Mouse (Mus musculus) stomach, embryonic 14.5 days (tissue): ENCODE measurements around the gene Itpr3. TPM values are rescaled to one million over a fixed set of nuclear protein-coding genes. Genes with fewer than 3 reads are reported as not detected.

ENCODE experiments used
- ATAC-seq: fragments of 200-750 bp; cut with Nextera tagmentation; 2 replicates; pipeline ENCODE4 v1.8.0; 2017; ENCODE audit warnings: low read depth, moderate TSS enrichment; ENCODE audit not compliant: insufficient number of reproducible peaks, insufficient read depth, low FRiP score
- H3K27ac ChIP-seq: fragments of 300-500 bp; sonication (generic); 2 replicates; pipeline ENCODE4 v1.5.1; 2014; ENCODE audit warnings: mild to moderate bottlenecking, low read length, moderate library complexity, mixed read lengths
- H3K27me3 ChIP-seq: fragments of 300-500 bp; sonication (generic); 2 replicates; pipeline ENCODE4 v1.6.1; 2014; ENCODE audit warnings: low read length, control low read depth, mixed read lengths; ENCODE audit not compliant: control insufficient read depth, insufficient read depth
- H3K36me3 ChIP-seq: fragments of 300-500 bp; sonication (generic); 2 replicates; pipeline ENCODE4 v1.6.1; 2014; ENCODE audit warnings: mild to moderate bottlenecking, control low read depth, low read length, moderate library complexity, mixed read lengths; ENCODE audit not compliant: control insufficient read depth, insufficient read depth
- H3K4me1 ChIP-seq: fragments of 300-500 bp; sonication (generic); 2 replicates; pipeline ENCODE4 v1.6.1; 2014; ENCODE audit warnings: low read length, control low read depth, mixed read lengths; ENCODE audit not compliant: control insufficient read depth, insufficient read depth
- H3K4me2 ChIP-seq: fragments of 300-500 bp; sonication (generic); replicated peaks from 2 replicates; pipeline ENCODE4 v1.6.1; 2014; ENCODE audit warnings: low read depth, low read length, control low read depth
- H3K4me3 ChIP-seq: fragments of 300-500 bp; sonication (generic); 2 replicates; pipeline ENCODE4 v1.5.1; 2014; ENCODE audit warnings: low read depth, low read length, control low read depth
- H3K9ac ChIP-seq: fragments of 300-500 bp; sonication (generic); replicated peaks from 2 replicates; pipeline ENCODE4 v1.6.1; 2014; ENCODE audit warnings: low read depth, mild to moderate bottlenecking, control low read depth, low read length, moderate library complexity, mixed read lengths
- H3K9me3 ChIP-seq: fragments of 300-500 bp; sonication (generic); 2 replicates; pipeline ENCODE4 v1.6.1; 2016; ENCODE audit warnings: low read depth, low read length, control low read depth; ENCODE audit not compliant: control insufficient read depth
- WGBS: fragments of 180-500 bp; shearing (Covaris S2); extraction: QIAGEN DNeasy Blood & Tissue Kit; methylation state at CpG from one replicate; pipeline ENCODE4 v1.1.7; 2014; 5-methylcytosine and 5-hydroxymethylcytosine counted together
- polyA plus RNA-seq: library from polyadenylated mRNA; unstranded; fragments of >200 nt; fragmentation: Nextera tagmentation; extraction: Ambion mirVana; gene quantifications from 2 replicates; pipeline ENCODE4 v1.2.1, GENCODE M21; 2014

Itpr3 gene
- polyA plus RNA-seq, 1 experiment from 2014 or later, result 11.5 TPM

DNA sequence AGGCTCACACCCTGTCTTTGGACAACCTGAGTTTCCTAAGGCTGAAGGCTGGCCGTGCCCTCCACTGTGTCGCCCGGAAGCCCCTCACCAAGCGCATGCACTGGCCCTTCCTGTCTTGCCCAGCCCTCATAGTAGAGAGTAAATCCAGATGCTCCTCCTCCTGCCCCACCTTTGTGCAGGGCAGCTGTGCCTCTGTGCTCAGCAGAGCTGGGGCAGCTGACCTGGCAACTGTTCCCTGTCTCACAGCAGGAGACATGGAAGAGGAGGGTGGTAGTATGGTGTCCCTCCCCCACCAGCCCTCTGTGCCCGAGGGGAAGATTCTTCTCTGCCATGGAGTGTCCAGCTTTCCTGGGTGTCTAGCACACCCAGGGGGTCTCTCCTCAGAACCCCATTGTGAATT is 44.6 kb downstream of the Itpr3 start:
- Histone ChIP-seq H3K4me2 (no peak overlapping the region), H3K27me3 (no peaks in the 10 kb centered on the region), H3K27ac (no peak overlapping the region), H3K4me3 (no peak overlapping the region), H3K9me3 (no peaks in the 10 kb centered on the region), H3K36me3 (peaks cover 4% of the 10 kb centered on the region; the same call in 1 of the 2 replicates), H3K4me1 (no peaks in the 10 kb centered on the region), H3K9ac (no peak overlapping the region)
- ATAC-seq, result no peak
- WGBS, result 77% methylated on average over 5 of the region's 5 CpGs

DNA sequence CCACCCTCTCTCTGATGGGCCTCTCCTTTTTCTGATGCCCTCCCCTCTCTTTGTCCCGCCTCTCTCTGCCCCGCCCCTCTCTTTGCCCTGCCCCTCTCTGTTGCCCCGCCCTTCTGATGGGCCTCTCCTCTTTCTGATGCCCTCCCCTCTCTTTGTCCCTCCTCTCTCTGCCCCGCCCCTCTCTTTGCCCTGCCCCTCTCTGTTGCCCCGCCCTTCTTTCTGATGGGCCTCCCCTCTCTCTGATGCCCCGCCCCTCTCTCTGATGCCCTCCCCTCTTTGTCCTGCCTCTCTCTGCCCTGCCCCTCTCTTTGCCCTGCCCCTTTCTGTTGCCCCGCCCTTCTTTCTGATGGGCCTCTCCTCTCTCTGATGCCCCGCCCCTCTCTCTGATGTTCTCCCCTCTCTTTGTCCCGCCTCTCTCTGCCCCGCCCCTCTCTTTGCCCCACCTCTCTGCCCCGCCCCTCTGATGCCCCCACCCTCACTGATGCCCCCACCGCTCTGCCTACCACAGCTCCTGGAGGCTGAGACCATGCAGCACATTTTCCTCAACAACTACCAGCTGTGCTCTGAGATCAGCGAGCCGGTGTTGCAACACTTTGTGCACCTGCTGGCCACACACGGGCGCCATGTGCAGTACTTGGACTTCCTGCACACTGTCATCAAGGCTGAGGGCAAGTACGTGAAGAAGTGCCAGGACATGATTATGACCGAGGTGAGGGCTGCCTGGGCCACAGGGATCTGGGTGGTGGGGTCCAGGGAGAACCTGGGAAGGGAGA is 48.8 kb downstream of the Itpr3 start:
- Histone ChIP-seq H3K4me1 (no peaks in the 10 kb centered on the region), H3K27ac (no peak overlapping the region), H3K4me3 (no peak overlapping the region), H3K4me2 (no peak overlapping the region), H3K9me3 (no peaks in the 10 kb centered on the region), H3K27me3 (no peaks in the 10 kb centered on the region), H3K9ac (no peak overlapping the region), H3K36me3 (peaks cover 12% of the 10 kb centered on the region)
- no peak for ATAC-seq
- WGBS, result 80% methylated on average over 18 of the region's 18 CpGs

DNA sequence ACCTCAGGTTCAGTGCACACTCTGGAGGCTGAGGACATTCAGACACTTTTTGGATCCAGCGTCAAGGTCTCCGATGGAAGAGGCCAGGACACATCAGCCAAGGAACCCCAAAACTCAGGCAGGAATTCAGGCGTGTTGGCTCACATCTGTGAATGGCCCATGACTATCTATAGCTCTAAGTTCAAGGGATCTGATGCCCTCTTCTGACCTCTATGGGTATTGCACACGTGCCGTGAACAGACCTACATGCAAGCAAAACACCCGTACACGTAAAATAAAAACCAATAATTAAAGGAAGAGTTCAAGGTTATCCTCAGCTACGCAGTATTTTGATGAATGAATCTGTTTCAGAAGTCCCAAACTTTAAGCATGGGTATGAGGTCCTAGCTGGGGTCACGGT is 49.6 kb downstream of the Itpr3 start:
- H3K36me3 ChIP-seq, result peaks cover 12% of the 10 kb centered on the region
- H3K9ac ChIP-seq, result no peak overlapping the region
- H3K27ac ChIP-seq, result no peak overlapping the region
- WGBS, result 86% methylated on average over 9 of the region's 9 CpGs
- H3K27me3 ChIP-seq, result no peaks in the 10 kb centered on the region
- no peaks in the 10 kb centered on the region for H3K9me3 ChIP-seq
- no peak overlapping the region for H3K4me3 ChIP-seq
- H3K4me2 ChIP-seq, result no peak overlapping the region
- no peak for ATAC-seq
- no peaks in the 10 kb centered on the region for H3K4me1 ChIP-seq

DNA sequence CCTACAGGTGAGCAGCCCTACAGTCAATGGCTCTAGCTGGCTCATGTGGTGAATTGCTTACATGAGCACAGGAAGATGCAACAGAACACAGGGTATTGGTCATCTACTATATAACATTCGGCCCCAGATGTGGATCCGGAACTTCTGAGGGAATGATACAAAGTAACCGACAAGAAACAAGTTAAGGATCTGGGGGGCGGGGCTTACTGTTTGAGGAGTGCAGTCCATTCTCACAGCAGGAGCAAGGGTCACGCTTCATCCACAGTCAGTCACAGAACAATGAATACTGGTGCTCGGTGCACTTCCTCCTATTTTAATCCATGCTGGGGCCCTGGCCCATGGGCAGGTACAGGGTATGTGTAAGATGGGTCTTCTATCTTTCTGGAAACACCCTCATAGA is 50.8 kb downstream of the Itpr3 start:
- no peak overlapping the region for H3K4me2 ChIP-seq
- ATAC-seq, result no peak
- H3K36me3 ChIP-seq, result peaks cover 12% of the 10 kb centered on the region
- 82% methylated on average over 6 of the region's 6 CpGs for WGBS
- H3K4me1 ChIP-seq, result no peaks in the 10 kb centered on the region
- no peaks in the 10 kb centered on the region for H3K27me3 ChIP-seq
- H3K9me3 ChIP-seq, result no peaks in the 10 kb centered on the region
- no peak overlapping the region for H3K27ac ChIP-seq
- H3K9ac ChIP-seq, result no peak overlapping the region
- H3K4me3 ChIP-seq, result no peak overlapping the region

DNA sequence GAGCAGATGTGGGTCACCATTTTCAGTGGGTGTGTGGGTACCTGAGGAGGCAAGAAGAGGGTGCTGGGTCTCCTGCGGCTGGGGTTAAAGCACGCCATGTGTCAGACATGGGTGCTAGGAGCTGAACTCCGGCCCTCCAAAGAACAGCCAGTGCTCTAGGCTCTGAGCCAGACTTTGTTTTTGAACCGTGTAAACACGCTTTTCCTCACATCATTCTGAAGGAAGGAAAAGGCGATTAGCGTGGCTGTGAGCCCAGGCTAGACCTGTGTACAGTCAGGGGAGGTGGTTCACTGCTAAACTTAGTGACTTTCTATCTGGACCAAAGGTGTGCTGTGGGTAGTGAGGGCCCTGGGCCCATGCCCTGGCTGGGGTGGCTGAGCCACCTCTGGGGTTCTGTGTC is 53.0 kb downstream of the Itpr3 start:
- no peak for ATAC-seq
- Histone ChIP-seq H3K9ac (no peak overlapping the region), H3K4me3 (no peak overlapping the region), H3K4me2 (no peak overlapping the region), H3K9me3 (no peaks in the 10 kb centered on the region), H3K4me1 (no peaks in the 10 kb centered on the region), H3K27me3 (no peaks in the 10 kb centered on the region), H3K27ac (no peak overlapping the region), H3K36me3 (peaks cover 16% of the 10 kb centered on the region)
- WGBS, result 84% methylated on average over 7 of the region's 7 CpGs

DNA sequence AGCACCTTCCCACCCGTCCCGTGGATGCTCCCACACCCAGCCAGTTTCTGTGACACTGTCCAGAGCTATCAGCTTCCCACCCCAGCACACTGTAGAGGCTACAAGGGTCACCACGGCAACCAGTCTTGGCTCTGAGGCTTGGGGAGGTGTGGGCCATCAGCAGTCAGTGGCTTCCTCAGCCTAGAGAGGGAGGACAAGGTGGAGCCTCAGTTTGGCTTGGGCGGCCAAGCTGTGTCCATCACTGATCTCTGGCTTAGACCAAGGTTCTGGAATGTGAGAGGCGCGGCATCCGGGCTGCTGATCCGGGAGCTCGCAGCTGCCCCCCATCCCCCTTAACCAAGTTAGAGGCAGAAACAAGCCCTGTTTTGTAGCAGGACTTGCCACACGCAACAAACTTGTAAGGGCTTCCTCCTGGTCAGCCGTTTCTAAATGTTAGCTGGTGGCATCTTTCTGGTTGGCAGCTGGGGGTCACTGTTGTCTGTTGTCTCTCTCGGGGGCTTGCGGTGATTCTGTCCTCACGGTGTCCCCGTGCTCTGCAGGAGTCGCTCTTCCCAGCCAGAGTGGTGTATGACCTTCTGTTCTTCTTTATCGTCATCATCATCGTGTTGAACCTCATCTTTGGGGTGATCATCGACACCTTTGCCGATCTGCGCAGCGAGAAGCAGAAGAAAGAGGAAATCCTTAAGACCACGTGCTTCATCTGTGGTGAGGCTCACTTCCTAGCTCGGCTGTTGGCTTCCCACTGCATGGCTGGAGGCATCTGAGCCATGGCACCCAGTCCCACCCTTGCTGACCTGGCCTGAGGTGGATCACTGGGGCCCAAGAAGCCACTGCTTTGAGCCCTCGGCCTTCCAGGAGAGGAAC is 61.8 kb downstream of the Itpr3 start:
- H3K4me3 ChIP-seq, result no peak overlapping the region
- no peaks in the 10 kb centered on the region for H3K9me3 ChIP-seq
- no peaks in the 10 kb centered on the region for H3K27me3 ChIP-seq
- no peak for ATAC-seq
- no peak overlapping the region for H3K9ac ChIP-seq
- peaks cover 9% of the 10 kb centered on the region; the same call in 1 of the 2 replicates for H3K4me1 ChIP-seq
- no peak overlapping the region for H3K4me2 ChIP-seq
- H3K27ac ChIP-seq, result no peak overlapping the region
- H3K36me3 ChIP-seq, result peaks cover 30% of the 10 kb centered on the region
- 77% methylated on average over 25 of the region's 25 CpGs for WGBS

DNA sequence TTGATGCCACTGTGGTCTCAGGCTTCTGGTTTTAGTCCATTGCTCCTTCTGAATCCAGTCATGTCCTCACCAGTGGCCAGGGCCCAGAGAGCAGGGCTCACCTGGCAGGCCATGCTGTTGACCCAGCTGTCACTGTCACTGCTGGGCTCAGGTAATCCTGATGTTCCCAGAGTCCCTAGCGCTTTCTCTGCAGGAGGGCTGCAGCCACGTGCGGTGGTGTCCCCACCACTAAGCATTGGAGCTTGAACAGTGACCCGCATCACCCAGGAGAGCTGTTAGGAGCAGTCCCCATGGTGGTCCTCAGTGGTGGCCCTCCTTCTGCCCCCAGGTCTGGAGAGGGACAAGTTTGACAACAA is 62.4 kb downstream of the Itpr3 start:
- no peak overlapping the region for H3K27ac ChIP-seq
- no peak overlapping the region for H3K4me3 ChIP-seq
- no peaks in the 10 kb centered on the region for H3K9me3 ChIP-seq
- no peaks in the 10 kb centered on the region for H3K27me3 ChIP-seq
- H3K36me3 ChIP-seq, result peaks cover 29% of the 10 kb centered on the region
- H3K9ac ChIP-seq, result no peak overlapping the region
- no peak overlapping the region for H3K4me2 ChIP-seq
- 83% methylated on average over 4 of the region's 4 CpGs for WGBS
- no peak for ATAC-seq
- peaks cover 9% of the 10 kb centered on the region; the same call in 1 of the 2 replicates for H3K4me1 ChIP-seq

DNA sequence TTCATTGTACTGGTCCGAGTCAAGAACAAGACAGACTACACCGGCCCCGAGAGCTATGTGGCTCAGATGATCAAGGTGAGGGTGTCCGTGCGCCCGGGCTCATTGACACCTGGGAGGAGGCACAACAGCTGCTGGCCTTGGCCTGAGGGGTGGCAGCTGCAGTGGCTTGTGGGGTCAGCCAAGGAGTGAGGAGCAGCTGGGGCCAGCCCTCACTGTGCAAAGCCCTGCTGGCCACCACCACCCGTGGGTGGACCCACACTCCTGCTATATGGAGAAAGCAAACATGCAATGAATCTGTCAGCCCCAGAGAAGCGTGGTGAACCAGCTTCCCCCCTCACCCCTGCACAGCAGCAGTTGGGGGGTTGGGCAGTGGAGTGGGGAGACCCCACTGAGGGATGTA is 62.9 kb downstream of the Itpr3 start:
- Histone ChIP-seq H3K4me2 (no peak overlapping the region), H3K4me3 (no peak overlapping the region), H3K4me1 (peaks cover 9% of the 10 kb centered on the region; the same call in 1 of the 2 replicates), H3K9ac (no peak overlapping the region), H3K9me3 (no peaks in the 10 kb centered on the region), H3K36me3 (peaks cover 29% of the 10 kb centered on the region), H3K27me3 (no peaks in the 10 kb centered on the region), H3K27ac (no peak overlapping the region; the same call in 1 of the 2 replicates)
- no peak for ATAC-seq
- WGBS, result 66% methylated on average over 8 of the region's 8 CpGs
